8 mouse cellular contexts compared by ENCODE assay signal in the genomic region with DNA sequence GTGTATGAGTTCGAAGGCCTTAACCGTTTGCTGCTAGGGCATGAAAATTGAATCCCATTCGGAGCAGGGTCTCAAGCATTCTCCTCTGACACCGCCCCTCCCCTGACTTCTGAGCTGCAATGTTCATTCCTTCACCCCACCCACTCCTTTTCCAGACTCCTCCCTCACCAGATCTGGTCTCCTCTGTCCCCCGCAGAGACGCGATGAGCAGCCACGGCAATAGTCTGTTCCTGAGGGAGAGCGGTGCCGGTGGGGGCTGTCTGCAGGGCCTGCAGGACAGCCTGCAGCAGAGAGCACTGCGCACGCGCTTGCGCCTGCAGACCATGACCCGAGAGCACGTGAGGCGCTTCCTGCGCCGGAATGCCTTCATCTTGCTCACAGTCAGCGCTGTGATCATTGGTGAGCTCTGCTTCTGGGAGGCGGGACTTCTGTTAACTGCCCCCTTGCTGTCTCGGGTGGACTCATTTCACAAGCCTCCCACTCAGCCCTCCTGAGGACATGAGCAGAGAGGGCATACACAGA. TPM values are rescaled to one million over a fixed set of nuclear protein-coding genes. Genes with fewer than 3 reads are reported as not detected.
DNase-seq lines count a peak whose midpoint lies in the region; ATAC-seq and TF ChIP-seq lines count a peak whose summit lies in the region.

No protein-coding gene starts in this region.

- 3% methylated on average over 17 of the region's 22 CpGs for WGBS in embryonic facial prominence, embryonic 14.5 days
- 12% methylated on average over 22 of the region's 22 CpGs for WGBS in heart, adult 2 months

- peak overlapping the region; percentile 67 for H3K9ac ChIP-seq in embryonic facial prominence, embryonic 14.5 days (ENCODE audit: low read depth, low read length)
- peak overlapping the region; percentile 26; the same call in 1 of the 2 replicates for H3K9ac ChIP-seq in heart, adult 2 months (ENCODE audit: low read depth, low read length)

- H3K27ac ChIP-seq in embryonic facial prominence, embryonic 14.5 days (replicated peaks; ENCODE audit: low read depth, low read length) = peak overlapping the region; percentile 59
- H3K27ac ChIP-seq in heart, adult 2 months = no peak overlapping the region

- H3K79me2 ChIP-seq in heart, adult 2 months (replicated peaks; ENCODE audit: control insufficient read depth, insufficient read depth, low read length) = no peaks in the 10 kb centered on the region

- no peaks in the 10 kb centered on the region for H3K36me3 ChIP-seq in embryonic facial prominence, embryonic 14.5 days (ENCODE audit: control insufficient read depth, insufficient read depth, low read length)
- H3K36me3 ChIP-seq in heart, adult 2 months (ENCODE audit: control insufficient read depth, insufficient read depth, low read length) = no peaks in the 10 kb centered on the region

- H3K4me3 ChIP-seq in embryonic facial prominence, embryonic 14.5 days (ENCODE audit: low read depth, low read length) = peak overlapping the region; percentile 49
- H3K4me3 ChIP-seq in heart, adult 2 months = peak overlapping the region; percentile 40

- no peaks in the 10 kb centered on the region for H3K9me3 ChIP-seq in embryonic facial prominence, embryonic 14.5 days (ENCODE audit: control insufficient read depth, low read length)

- no peak for TF ChIP-seq EP300 in heart, adult 2 months (IDR thresholded peaks at IDR 0.05; ENCODE audit: insufficient read depth, low read depth, low read length)

- no peaks in the 10 kb centered on the region for H3K27me3 ChIP-seq in embryonic facial prominence, embryonic 14.5 days (replicated peaks; ENCODE audit: control insufficient read depth, insufficient read depth, low read length)
- H3K27me3 ChIP-seq in heart, adult 2 months (ENCODE audit: control insufficient read depth, insufficient read depth, low read length) = no peaks in the 10 kb centered on the region

- no peaks in the 10 kb centered on the region for H3K4me1 ChIP-seq in embryonic facial prominence, embryonic 14.5 days (ENCODE audit: control insufficient read depth, insufficient read depth, low read length)
- H3K4me1 ChIP-seq in heart, adult 2 months (ENCODE audit: control insufficient read depth, insufficient read depth, low read length) = no peaks in the 10 kb centered on the region

- TF ChIP-seq CTCF in brain, embryonic 14.5 days (IDR thresholded peaks at IDR 0.05; ENCODE audit: borderline replicate concordance, extremely low read depth, insufficient read depth, insufficient read length) = no peak
- TF ChIP-seq CTCF in heart, adult 2 months (IDR thresholded peaks at IDR 0.05) = no peak

- peak overlapping the region; percentile 59 for H3K4me2 ChIP-seq in embryonic facial prominence, embryonic 14.5 days (ENCODE audit: low read depth, low read length)

- DNase-seq in brain, embryonic 14.5 days (ENCODE audit: low read depth) = peak; percentile 96
- peak; percentile 93 for DNase-seq in embryonic facial prominence, embryonic 14.5 days (ENCODE audit: low spot score)
- peak; percentile 65 to 68 for DNase-seq in heart, adult 2 months
- peak; percentile 68 for DNase-seq in kidney, adult 11 months
- DNase-seq in left cerebral cortex, postnatal 14 days (ENCODE audit: low spot score in 2 of 2) = peak; percentile 91 to 95
- peak; percentile 91 for DNase-seq in mesoderm, embryonic 11.5 days (ENCODE audit: low read depth, low spot score)
- DNase-seq in right cerebral cortex, postnatal 4 days = peak; percentile 75

- ATAC-seq in embryonic facial prominence, embryonic 14.5 days (ENCODE audit: low read depth) = peak; percentile 96
- ATAC-seq in megakaryocyte, adult 5-6 weeks (ENCODE audit: poor library complexity, severe bottlenecking) = no peak; the same call in 1 of the 2 replicates

- peak; percentile 75; the same call in 1 of the 2 replicates for TF ChIP-seq POLR2A in brain, embryonic 14.5 days (IDR thresholded peaks at IDR 0.05; ENCODE audit: borderline replicate concordance, extremely low read depth, insufficient read depth, insufficient read length, poor library complexity, severe bottlenecking)
- 0 out of 2 replicates have a peak, but pooled peaks have one; percentile 17 for TF ChIP-seq POLR2A in heart, adult 2 months (IDR thresholded peaks at IDR 0.05; ENCODE audit: insufficient read depth, low read depth, low read length)

- intact Hi-C loops in heart, adult 2 months (cut with DNase I) = no loop called here
- intact Hi-C loops in left cerebral cortex, postnatal 14 days (cut with DNase I) = no loop called here

RNA-seq across cellular contexts. Expression of gene Slc1a6, which starts 7.3 kb away (rescaled TPM):
- 12.9 and 18.2 TPM in 2 replicates for polyA plus RNA-seq in brain, embryonic 14.5 days (2012; rRNA removed)
- 0.68 and 0.70 TPM in 2 replicates for polyA plus RNA-seq in embryonic facial prominence, embryonic 14.5 days (2014; fragmentation: Nextera tagmentation; extraction: Ambion mirVana)
- not detected for total RNA-seq in heart, adult 2 months (2021)
- polyA plus RNA-seq in heart, adult 2 months (2012; rRNA removed) = 0.04 and 0.15 TPM in 2 replicates
- total RNA-seq in left cerebral cortex, postnatal 14 days (2021) = 10 to 100 TPM; 13.2 to 13.4 TPM
- not detected in 2 replicates for total RNA-seq in megakaryocyte, adult 5-6 weeks (2015)
- not detected in 2 replicates for total RNA-seq in megakaryocyte, adult 5-6 weeks (2017)

RNA-seq across cellular contexts. Expression of gene Ccdc105, which starts 34.8 kb away (rescaled TPM):
- 0.14 TPM in 1 of 2 replicates, not detected in the other for polyA plus RNA-seq in brain, embryonic 14.5 days (2012; rRNA removed)
- 0.10 TPM in 1 of 2 replicates, not detected in the other for polyA plus RNA-seq in embryonic facial prominence, embryonic 14.5 days (2014; fragmentation: Nextera tagmentation; extraction: Ambion mirVana)
- not detected for total RNA-seq in heart, adult 2 months (2021)
- polyA plus RNA-seq in heart, adult 2 months (2012; rRNA removed) = not detected in 2 replicates
- total RNA-seq in left cerebral cortex, postnatal 14 days (2021) = under 1 TPM; 0.46 to 0.51 TPM
- not detected in 2 replicates for total RNA-seq in megakaryocyte, adult 5-6 weeks (2015)
- not detected in 2 replicates for total RNA-seq in megakaryocyte, adult 5-6 weeks (2017)

Comparison
In these comparisons a context has a peak if more than half of its experiments do, and no peak if none do; other contexts are left out.
1. RNA of gene Slc1a6, which starts 7.3 kb away (total RNA-seq): 13.2 to 13.4 TPM in left cerebral cortex, postnatal 14 days; not detected in heart, adult 2 months and not detected in megakaryocyte, adult 5-6 weeks; every median in the first group is over 10 times any median in the second.
2. Peak in every context shown above with its lines, with median percentiles within 50 percentile points of each other: DNase-seq.